Mouse (Mus musculus) cerebellum, adult 2 months (tissue): ENCODE results near the gene Osbpl11.

Experiments used
- CTCF ChIP-seq: fragments of 200-500 bp; IDR thresholded peaks from 2 replicates; pipeline ENCODE4 v1.5.1; 2011; ENCODE audit warnings: low read depth, mild to moderate bottlenecking, control low read depth, low read length, moderate library complexity, borderline replicate concordance; ENCODE audit not compliant: insufficient read depth
- POLR2A ChIP-seq: fragments of 200-500 bp; IDR thresholded peaks from 2 replicates; pipeline ENCODE4 v1.6.1; 2011; ENCODE audit warnings: low read length, control low read depth, borderline replicate concordance; ENCODE audit not compliant: insufficient read depth

- TF ChIP-seq POLR2A (no peak), CTCF (no peak)
Measured at GRCm38 (mm10) chr16:33159363-33159762, 25.5 kb upstream of the Osbpl11 start.
